Mouse (Mus musculus) kidney, adult 8-10 months (tissue): ENCODE measurements around the gene Ube2c.
"Not testable (repeated sequence)": the region's sequence is repeated elsewhere in the genome, so short reads cannot be mapped to it uniquely, and the experiment has no call there.

Experiments
- DNase-seq, 2 experiments: peaks; one replicate each; pipeline ENCODE4 v3.0.0; 2022

The Ube2c gene

GRCm38 (mm10) chr2:164790451-164790850 lies 20.8 kb downstream of the Ube2c start:
- no peak for DNase-seq

GRCm38 (mm10) chr2:164791841-164792261 lies 22.2 kb downstream of the Ube2c start:
- no peak for DNase-seq

GRCm38 (mm10) chr2:164792400-164793190 lies 22.9 kb downstream of the Ube2c start:
- no peak for DNase-seq

GRCm38 (mm10) chr2:164793236-164793635 lies 23.5 kb downstream of the Ube2c start:
- peak in 1 of 2 experiments; percentile 73 for DNase-seq

- DNase-seq, result no peak
These were observed 24.1 kb downstream of the Ube2c start for GRCm38 (mm10) chr2:164793772-164794171.

- DNase-seq, result peak; percentile 85 to 89
These were observed 24.6 kb downstream of the Ube2c start for GRCm38 (mm10) chr2:164794293-164794692.

- DNase-seq, result no peak
These were observed 26.2 kb downstream of the Ube2c start for GRCm38 (mm10) chr2:164795868-164796267.

- not testable (repeated sequence) for DNase-seq
These were observed 28.9 kb downstream of the Ube2c start for GRCm38 (mm10) chr2:164798554-164798953.

GRCm38 (mm10) chr2:164800252-164801004 lies 30.7 kb downstream of the Ube2c start:
- DNase-seq, result no peak

GRCm38 (mm10) chr2:164803201-164803920 lies 33.7 kb downstream of the Ube2c start:
- DNase-seq, result no peak

- DNase-seq, result no peak
These were observed 34.2 kb downstream of the Ube2c start for GRCm38 (mm10) chr2:164803921-164804313.

- DNase-seq, result peak; percentile 99
These were observed 35.0 kb downstream of the Ube2c start, which contains the start of the genes Acot8 and Zswim3 for GRCm38 (mm10) chr2:164804533-164805331. Acot8 (minus strand) TSS chr2:164804882. Zswim3 (plus strand) TSS chr2:164805098.

- DNase-seq, result no peak
These were observed 35.6 kb downstream of the Ube2c start for GRCm38 (mm10) chr2:164805332-164805718.

GRCm38 (mm10) chr2:164806614-164807013 lies 36.9 kb downstream of the Ube2c start:
- DNase-seq, result no peak

- no peak for DNase-seq
These were observed 43.9 kb downstream of the Ube2c start for GRCm38 (mm10) chr2:164813557-164813956.

GRCm38 (mm10) chr2:164815348-164815747 lies 45.6 kb downstream of the Ube2c start:
- DNase-seq, result no peak

- DNase-seq, result no peak
These were observed 46.1 kb downstream of the Ube2c start for GRCm38 (mm10) chr2:164815821-164816220.

GRCm38 (mm10) chr2:164817206-164817605 lies 47.5 kb downstream of the Ube2c start:
- DNase-seq, result no peak

GRCm38 (mm10) chr2:164817703-164818102 lies 48.0 kb downstream of the Ube2c start:
- no peak for DNase-seq

GRCm38 (mm10) chr2:164821060-164821459 lies 51.4 kb downstream of the Ube2c start:
- no peak for DNase-seq

GRCm38 (mm10) chr2:164822636-164823165 lies 53.0 kb downstream of the Ube2c start, which contains the start of gene Zswim1:
Zswim1 (plus strand) TSS chr2:164822686.
- DNase-seq, result peak; percentile 99 to 100

GRCm38 (mm10) chr2:164823181-164823585 lies 53.5 kb downstream of the Ube2c start:
- DNase-seq, result no peak
